Mouse (Mus musculus) lung, embryonic 14.5 days (tissue): Measurements from ENCODE around the gene Timp2. TPM values are rescaled to one million over a fixed set of nuclear protein-coding genes. Genes with fewer than 3 reads are reported as not detected.

Experiments
- ATAC-seq: fragments of 200-750 bp; cut with Nextera tagmentation; 2 replicates; pipeline ENCODE4 v1.8.0; 2017; ENCODE audit warnings: mild to moderate bottlenecking, moderate TSS enrichment, moderate library complexity; ENCODE audit not compliant: insufficient read depth
- DNase-seq: peaks from one replicate; pipeline ENCODE4 v3.0.0-alpha.2; 2015
- H3K27ac ChIP-seq: fragments of 300-500 bp; sonication (generic); 2 replicates; pipeline ENCODE4 v1.5.1; 2014; ENCODE audit warnings: low read depth, mild to moderate bottlenecking, moderate library complexity
- H3K27me3 ChIP-seq: fragments of 300-500 bp; sonication (generic); 2 replicates; pipeline ENCODE4 v1.6.1; 2014; ENCODE audit warnings: low read length, control low read depth; ENCODE audit not compliant: insufficient read depth
- H3K36me3 ChIP-seq: fragments of 300-500 bp; sonication (generic); 2 replicates; pipeline ENCODE4 v1.6.1; 2014; ENCODE audit warnings: control low read depth; ENCODE audit not compliant: insufficient read depth
- H3K4me1 ChIP-seq: fragments of 300-500 bp; sonication (generic); 2 replicates; pipeline ENCODE4 v1.6.1; 2014; ENCODE audit warnings: antibody characterized with exemption, control low read depth; ENCODE audit not compliant: insufficient read depth
- H3K4me2 ChIP-seq: fragments of 300-500 bp; sonication (generic); 2 replicates; pipeline ENCODE4 v1.6.1; 2014; ENCODE audit warnings: mild to moderate bottlenecking
- H3K4me3 ChIP-seq: fragments of 300-500 bp; sonication (generic); 2 replicates; pipeline ENCODE4 v1.5.1; 2014; ENCODE audit warnings: low read depth, low read length
- H3K9ac ChIP-seq: fragments of 300-500 bp; sonication (generic); 2 replicates; pipeline ENCODE4 v1.6.1; 2014
- H3K9me3 ChIP-seq: fragments of 300-500 bp; sonication (generic); 2 replicates; pipeline ENCODE4 v1.6.1; 2016; ENCODE audit warnings: low read depth, low read length, control low read depth
- CTCF ChIP-seq: IDR thresholded peaks from 2 replicates; pipeline ENCODE4 v1.5.1; 2016; ENCODE audit warnings: antibody characterized with exemption, low read depth
- WGBS: fragments of 180-500 bp; shearing (Covaris S2); extraction: QIAGEN DNeasy Blood & Tissue Kit; methylation state at CpG from one replicate; pipeline ENCODE4 v1.1.7; 2014; 5-methylcytosine and 5-hydroxymethylcytosine counted together
- polyA plus RNA-seq: library from polyadenylated mRNA; unstranded; fragments of >200 nt; fragmentation: Nextera tagmentation; extraction: Ambion mirVana; gene quantifications from 2 replicates; pipeline ENCODE4 v1.2.1, GENCODE M21; 2014

The Timp2 gene
- polyA plus RNA-seq, 1 experiment from 2014 or later, result 90.4 TPM

GRCm38 (mm10) chr11:118260081-118260480 is 95.5 kb downstream of the Timp2 start:
- Histone ChIP-seq H3K9ac (no peak overlapping the region), H3K4me1 (no peaks in the 10 kb centered on the region), H3K27ac (no peak overlapping the region), H3K36me3 (peaks cover 88% of the 10 kb centered on the region), H3K4me2 (no peak overlapping the region), H3K9me3 (no peaks in the 10 kb centered on the region), H3K4me3 (no peak overlapping the region), H3K27me3 (no peaks in the 10 kb centered on the region)
- DNase-seq (no peak), ATAC-seq (no peak)
- no peak for TF ChIP-seq CTCF
- WGBS, result 85% methylated on average over 8 of the region's 8 CpGs

- Histone ChIP-seq H3K27me3 (no peaks in the 10 kb centered on the region), H3K4me1 (0 out of 2 replicates have a peak, but pooled peaks cover 3% of the 10 kb centered on the region), H3K4me3 (no peak overlapping the region), H3K9ac (no peak overlapping the region), H3K36me3 (peaks cover 83% of the 10 kb centered on the region), H3K4me2 (no peak overlapping the region), H3K9me3 (no peaks in the 10 kb centered on the region), H3K27ac (no peak overlapping the region)
- DNase-seq, result no peak
- WGBS, result 96% methylated on average over 8 of the region's 8 CpGs
- TF ChIP-seq CTCF, result no peak
- no peak for ATAC-seq
Observed at GRCm38 (mm10) chr11:118259580-118259979, 96.0 kb downstream of the Timp2 start.

- TF ChIP-seq CTCF, result no peak
- peaks cover 15% of the 10 kb centered on the region for H3K4me1 ChIP-seq
- H3K9me3 ChIP-seq, result no peaks in the 10 kb centered on the region
- no peak overlapping the region for H3K27ac ChIP-seq
- H3K4me2 ChIP-seq, result no peak overlapping the region
- no peak overlapping the region for H3K4me3 ChIP-seq
- H3K27me3 ChIP-seq, result no peaks in the 10 kb centered on the region
- no peak overlapping the region for H3K9ac ChIP-seq
- WGBS, result 88% methylated on average over 7 of the region's 7 CpGs
- DNase-seq, result no peak
- H3K36me3 ChIP-seq, result peaks cover 51% of the 10 kb centered on the region
- no peak for ATAC-seq
Observed at GRCm38 (mm10) chr11:118256371-118256770, 99.2 kb downstream of the Timp2 start.

GRCm38 (mm10) chr11:118254159-118254951 is 101.2 kb downstream of the Timp2 start:
- Histone ChIP-seq H3K36me3 (peaks cover 31% of the 10 kb centered on the region), H3K9me3 (no peaks in the 10 kb centered on the region), H3K4me3 (no peak overlapping the region), H3K9ac (no peak overlapping the region; the same call in 1 of the 2 replicates), H3K27ac (peak overlapping the region; percentile 89), H3K27me3 (no peaks in the 10 kb centered on the region), H3K4me1 (peaks cover 15% of the 10 kb centered on the region), H3K4me2 (peak overlapping the region; percentile 23; the same call in 1 of the 2 replicates)
- peak; percentile 87 for DNase-seq
- 28% methylated on average over 15 of the region's 15 CpGs for WGBS
- ATAC-seq, result peak; percentile 69
- TF ChIP-seq CTCF, result no peak

GRCm38 (mm10) chr11:118253447-118254158 is 101.9 kb downstream of the Timp2 start:
- DNase-seq (no peak), ATAC-seq (no peak)
- Histone ChIP-seq H3K4me3 (no peak overlapping the region), H3K4me1 (peaks cover 15% of the 10 kb centered on the region), H3K9ac (no peak overlapping the region), H3K27me3 (no peaks in the 10 kb centered on the region), H3K27ac (peak overlapping the region; percentile 89), H3K4me2 (no peak overlapping the region), H3K36me3 (peaks cover 23% of the 10 kb centered on the region), H3K9me3 (no peaks in the 10 kb centered on the region)
- TF ChIP-seq CTCF, result no peak
- 83% methylated on average over 7 of the region's 7 CpGs for WGBS

Other genes starting within 250 kb of the Timp2 start
- gene Dnah17, start 225.1 kb downstream of the Timp2 start, polyA plus RNA-seq, result 0.11 and 0.29 TPM in 2 replicates
- gene Cyth1, start 107.1 kb downstream of the Timp2 start, polyA plus RNA-seq, result 10.5 and 11.5 TPM in 2 replicates
- 18.7 and 19.9 TPM in 2 replicates for gene Usp36, start 65.5 kb downstream of the Timp2 start, polyA plus RNA-seq
- 0.57 and 0.62 TPM in 2 replicates for gene Cep295nl, start 13.2 kb downstream of the Timp2 start, polyA plus RNA-seq
- 2.9 and 3.8 TPM in 2 replicates for gene Lgals3bp, start 46.4 kb upstream of the Timp2 start, polyA plus RNA-seq
- gene Cant1, start 63.3 kb upstream of the Timp2 start, polyA plus RNA-seq, result 27.7 and 31.4 TPM in 2 replicates
- gene C1qtnf1, start 72.5 kb upstream of the Timp2 start, polyA plus RNA-seq, result 6.6 and 7.7 TPM in 2 replicates
- gene Engase, start 121.1 kb upstream of the Timp2 start, polyA plus RNA-seq, result 7.0 and 10.5 TPM in 2 replicates